ENCODE assay signal across 23 mouse cellular contexts in genomic region chr2:131948916-131949639, GRCm38 (mm10). TPM values are rescaled to one million over a fixed set of nuclear protein-coding genes. Genes with fewer than 3 reads are reported as not detected.
DNase-seq lines count a peak whose midpoint lies in the region; ATAC-seq and TF ChIP-seq lines count a peak whose summit lies in the region.
"Had no signal": no experiment of that assay in that cellular context is flagged by ENCODE, and none has a peak within 500 bp of the region (broad histone marks: within the 10 kb centered on the region; RNA-seq: fewer than 3 reads in every experiment).

No protein-coding gene starts in this region.

- H3K4me2 ChIP-seq in limb, embryonic 14.5 days (replicated peaks; ENCODE audit: low read depth, low read length, severe bottlenecking), result no peak overlapping the region
- H3K4me2 ChIP-seq: forebrain, embryonic 12.5 days; heart, embryonic 12.5 days; hindbrain, embryonic 14.5 days; kidney, embryonic 15.5 days; liver, embryonic 11.5 days had no signal

- H3K27ac ChIP-seq in limb, embryonic 14.5 days (replicated peaks; ENCODE audit: low read depth, low read length), result no peak overlapping the region
- H3K27ac ChIP-seq in limb, embryonic 10.5 days, result no peak overlapping the region
- H3K27ac ChIP-seq: forebrain, embryonic 12.5 days; gastrocnemius, adult 2 months; hindbrain, embryonic 14.5 days; kidney, embryonic 15.5 days had no signal

- H3K9me3 ChIP-seq in limb, embryonic 14.5 days (ENCODE audit: control insufficient read depth, low read length), result no peaks in the 10 kb centered on the region
- no peaks in the 10 kb centered on the region for H3K9me3 ChIP-seq in limb, embryonic 10.5 days (replicated peaks)
- H3K9me3 ChIP-seq: forebrain, embryonic 12.5 days; heart, embryonic 12.5 days; kidney, embryonic 15.5 days; megakaryocyte, embryonic 14.5 days had no signal

- no peaks in the 10 kb centered on the region for H3K36me3 ChIP-seq in limb, embryonic 14.5 days (ENCODE audit: control insufficient read depth, insufficient read depth, low read length)
- H3K36me3 ChIP-seq in limb, embryonic 10.5 days, result no peaks in the 10 kb centered on the region
- H3K36me3 ChIP-seq: forebrain, embryonic 12.5 days; heart, embryonic 12.5 days; kidney, embryonic 15.5 days had no signal

- 0 out of 2 replicates have a peak, but pooled peaks cover 3% of the 10 kb centered on the region for H3K4me1 ChIP-seq in limb, embryonic 14.5 days (ENCODE audit: control insufficient read depth, insufficient read depth, low read length)
- H3K4me1 ChIP-seq in limb, embryonic 10.5 days, result peaks cover 23% of the 10 kb centered on the region

- TF ChIP-seq POLR2A in limb, embryonic 14.5 days (IDR thresholded peaks at IDR 0.05; ENCODE audit: borderline replicate concordance, extremely low read depth, insufficient read depth, insufficient read length), result no peak

- peak; percentile 1 for DNase-seq in kidney, adult 18-20 months
- DNase-seq in kidney, postnatal 14 days, result no peak
- DNase-seq in limb, embryonic 14.5 days (ENCODE audit: low spot score), result peak; percentile 44
- DNase-seq in limb, embryonic 10.5 days (ENCODE audit: low spot score), result no peak
- DNase-seq in right cerebral cortex, postnatal 10 days (ENCODE audit: low spot score in 2 of 2), result peak; percentile 15 to 21
- DNase-seq in right cerebral cortex, postnatal 14 days, result no peak
- peak; percentile 2 for DNase-seq in testis, postnatal 14 days (ENCODE audit: low spot score)
- DNase-seq: lung, adult 18-20 months had no signal

- H3K4me3 ChIP-seq in limb, embryonic 14.5 days (replicated peaks; ENCODE audit: low read length), result no peak overlapping the region
- H3K4me3 ChIP-seq in limb, embryonic 10.5 days, result no peak overlapping the region
- H3K4me3 ChIP-seq: forebrain, embryonic 12.5 days; gastrocnemius, adult 2 months; heart, embryonic 12.5 days; kidney, embryonic 15.5 days; megakaryocyte, embryonic 14.5 days had no signal

- H3K9ac ChIP-seq in limb, embryonic 14.5 days (ENCODE audit: low read depth, low read length, severe bottlenecking), result no peak overlapping the region
- H3K9ac ChIP-seq: forebrain, embryonic 12.5 days; heart, embryonic 12.5 days; hindbrain, embryonic 14.5 days had no signal

- 60% methylated on average over 11 of the region's 11 CpGs for WGBS in limb, embryonic 14.5 days
- 77% methylated on average over 11 of the region's 11 CpGs for WGBS in limb, embryonic 10.5 days

- no peak for ATAC-seq in limb, embryonic 14.5 days (ENCODE audit: low FRiP score, low read depth)

- H3K27me3 ChIP-seq in limb, embryonic 14.5 days (ENCODE audit: control insufficient read depth, insufficient read depth, low read length), result peaks cover 12% of the 10 kb centered on the region; the same call in 1 of the 2 replicates
- peaks cover 39% of the 10 kb centered on the region for H3K27me3 ChIP-seq in limb, embryonic 10.5 days (ENCODE audit: low read depth, poor library complexity, severe bottlenecking)

RNA-seq across cellular contexts. Expression of gene Prnd, which starts 1.6 kb away (rescaled TPM):
- polyA plus RNA-seq in limb, embryonic 14.5 days (2012; rRNA removed), result 41.2 and 46.2 TPM in 2 replicates
- 44.6 and 50.5 TPM in 2 replicates for polyA plus RNA-seq in limb, embryonic 14.5 days (2014; fragmentation: Nextera tagmentation; extraction: Ambion mirVana)
- 11.0 and 13.7 TPM in 2 replicates for polyA plus RNA-seq in limb, embryonic 10.5 days (2016; fragmentation: Nextera tagmentation; extraction: Ambion mirVana)

RNA-seq across cellular contexts. Expression of gene Prn, which starts 39.3 kb away (rescaled TPM):
- 0.12 TPM in 1 of 2 replicates, not detected in the other for polyA plus RNA-seq in limb, embryonic 14.5 days (2012; rRNA removed)
- polyA plus RNA-seq in limb, embryonic 14.5 days (2014; fragmentation: Nextera tagmentation; extraction: Ambion mirVana), result not detected in 2 replicates
- not detected in 2 replicates for polyA plus RNA-seq in limb, embryonic 10.5 days (2016; fragmentation: Nextera tagmentation; extraction: Ambion mirVana)
- polyA plus RNA-seq: C2C12; cerebellum, adult 2 months; forebrain, embryonic 12.5 days; gonadal fat pad, adult 2 months; hindbrain, embryonic 14.5 days; intestine, embryonic 14.5 days; kidney, embryonic 15.5 days; liver, embryonic 11.5 days; midbrain, embryonic 16.5 days; stomach, embryonic 14.5 days; thymus, adult 2 months; urinary bladder, adult 2 months had no signal

RNA-seq across cellular contexts. Expression of gene Prnp, which starts 39.4 kb away (rescaled TPM):
- polyA plus RNA-seq in limb, embryonic 14.5 days (2012; rRNA removed), result 38.4 and 39.1 TPM in 2 replicates
- 36.1 and 43.1 TPM in 2 replicates for polyA plus RNA-seq in limb, embryonic 14.5 days (2014; fragmentation: Nextera tagmentation; extraction: Ambion mirVana)
- 9.8 and 19.3 TPM in 2 replicates for polyA plus RNA-seq in limb, embryonic 10.5 days (2016; fragmentation: Nextera tagmentation; extraction: Ambion mirVana)

Comparison
In these comparisons a context has a peak if more than half of its experiments do, and no peak if none do; other contexts are left out.
1. DNase-seq: peak in kidney, adult 18-20 months (single experiment), limb, embryonic 14.5 days (single experiment), right cerebral cortex, postnatal 10 days (2 of 2) and testis, postnatal 14 days (single experiment); none in kidney, postnatal 14 days (single experiment), limb, embryonic 10.5 days (single experiment) and right cerebral cortex, postnatal 14 days (single experiment).